Mouse (Mus musculus) large intestine, adult 2 months (tissue): ENCODE measurements around the gene Tspan33. TPM values are rescaled to one million over a fixed set of nuclear protein-coding genes. Genes with fewer than 3 reads are reported as not detected.
A peak's percentile ranks its signal among the peaks of the same experiment; 100 is the strongest.
"Not testable (repeated sequence)": the region's sequence is repeated elsewhere in the genome, so short reads cannot be mapped to it uniquely, and the experiment has no call there.

ENCODE experiments used
- DNase-seq: peaks from one replicate; pipeline ENCODE4 v3.0.0-alpha.2; 2012; ENCODE audit warnings: low read depth, low spot score
- WGBS: fragments of 180-500 bp; shearing (Covaris S2); methylation state at CpG from one replicate; pipeline ENCODE4 v1.1.7; 2018; 5-methylcytosine and 5-hydroxymethylcytosine counted together
- polyA plus RNA-seq: library from polyadenylated mRNA; depleted of rRNA; stranded (reverse); fragments of >200 nt; gene quantifications from 2 replicates; pipeline ENCODE4 v1.2.3, GENCODE M21; 2012; rRNA removed

Gene Tspan33
- 2.5 and 2.8 TPM in 2 replicates for polyA plus RNA-seq

- DNase-seq = peak; percentile 79
- under 1% methylated on average over 41 of the region's 41 CpGs for WGBS
Measured at GRCm38 (mm10) chr6:29693953-29694352, at the start of gene Tspan33. Gene Tspan33, plus strand, starts transcription at chr6:29694222.

GRCm38 (mm10) chr6:29649494-29650169, 44.4 kb upstream of the Tspan33 start:
- 28% methylated on average over 14 of the region's 14 CpGs for WGBS
- DNase-seq = peak; percentile 84

GRCm38 (mm10) chr6:29650170-29650549, 43.9 kb upstream of the Tspan33 start:
- no peak for DNase-seq
- WGBS = 62% methylated on average over 10 of the region's 10 CpGs

- DNase-seq = no peak
Measured at GRCm38 (mm10) chr6:29653271-29653670, 40.8 kb upstream of the Tspan33 start.

- DNase-seq = peak; percentile 80
- 41% methylated on average over 3 of the region's 3 CpGs for WGBS
Measured at GRCm38 (mm10) chr6:29658626-29659475, 35.2 kb upstream of the Tspan33 start.

GRCm38 (mm10) chr6:29659964-29660363, 34.1 kb upstream of the Tspan33 start:
- no peak for DNase-seq
- WGBS = 58% methylated on average over 2 of the region's 2 CpGs

DNA sequence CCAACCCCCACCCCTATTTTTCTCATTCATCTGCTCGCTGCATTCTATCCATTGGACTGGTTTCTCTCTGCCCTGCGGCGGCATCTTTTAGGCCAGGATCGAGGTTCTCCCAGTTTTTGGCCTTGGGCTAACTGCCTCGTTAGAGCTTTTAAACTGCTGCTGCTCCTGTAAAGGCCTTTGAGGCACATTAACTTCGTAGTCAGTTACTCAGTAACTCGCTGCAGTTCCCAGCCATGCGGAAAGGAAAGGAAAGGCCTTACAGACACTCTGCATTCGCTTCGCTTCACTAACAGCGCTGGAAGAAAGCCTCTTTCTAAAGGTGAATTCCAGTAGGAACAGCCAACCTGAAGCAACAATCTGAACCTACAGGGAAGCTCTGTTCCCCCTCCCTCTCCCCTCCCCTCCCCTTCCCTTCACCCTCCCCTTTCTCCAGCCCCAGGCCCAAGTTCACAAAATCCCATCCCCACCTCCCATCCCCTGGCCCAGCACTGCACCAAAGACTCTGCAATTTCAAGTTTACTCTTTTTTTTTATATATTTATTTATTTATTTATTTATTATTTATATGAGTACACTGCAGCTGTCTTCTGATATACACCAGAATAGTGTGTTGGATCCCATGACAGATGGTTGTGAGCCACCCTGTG, 33.2 kb upstream of the Tspan33 start:
- DNase-seq = peak; percentile 63
- 27% methylated on average over 11 of the region's 11 CpGs for WGBS

- WGBS = 66% methylated on average over 6 of the region's 6 CpGs
- no peak for DNase-seq
Measured at GRCm38 (mm10) chr6:29667266-29667665, 26.8 kb upstream of the Tspan33 start.

DNA sequence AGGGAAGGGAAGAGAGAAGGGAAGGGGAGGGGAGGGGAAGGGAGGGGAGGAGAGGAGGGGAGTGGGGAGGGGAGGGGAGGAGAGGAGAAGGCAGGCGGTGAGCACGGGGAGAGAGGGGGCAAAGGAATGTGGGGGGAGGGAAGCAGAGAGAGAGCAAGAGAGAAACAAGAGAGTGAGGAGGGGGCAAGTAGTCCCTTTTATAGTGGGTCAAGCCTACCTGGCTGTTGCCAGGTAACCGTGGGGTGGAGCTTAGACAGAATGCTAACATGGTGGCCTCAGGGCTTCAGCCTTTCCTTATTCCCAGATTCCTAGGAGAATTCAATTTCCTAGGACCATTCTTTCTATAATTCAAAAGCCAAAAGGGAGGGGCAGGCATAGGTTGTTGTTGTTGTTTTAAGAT, 22.3 kb upstream of the Tspan33 start:
- 60% methylated on average over 3 of the region's 3 CpGs for WGBS

DNA sequence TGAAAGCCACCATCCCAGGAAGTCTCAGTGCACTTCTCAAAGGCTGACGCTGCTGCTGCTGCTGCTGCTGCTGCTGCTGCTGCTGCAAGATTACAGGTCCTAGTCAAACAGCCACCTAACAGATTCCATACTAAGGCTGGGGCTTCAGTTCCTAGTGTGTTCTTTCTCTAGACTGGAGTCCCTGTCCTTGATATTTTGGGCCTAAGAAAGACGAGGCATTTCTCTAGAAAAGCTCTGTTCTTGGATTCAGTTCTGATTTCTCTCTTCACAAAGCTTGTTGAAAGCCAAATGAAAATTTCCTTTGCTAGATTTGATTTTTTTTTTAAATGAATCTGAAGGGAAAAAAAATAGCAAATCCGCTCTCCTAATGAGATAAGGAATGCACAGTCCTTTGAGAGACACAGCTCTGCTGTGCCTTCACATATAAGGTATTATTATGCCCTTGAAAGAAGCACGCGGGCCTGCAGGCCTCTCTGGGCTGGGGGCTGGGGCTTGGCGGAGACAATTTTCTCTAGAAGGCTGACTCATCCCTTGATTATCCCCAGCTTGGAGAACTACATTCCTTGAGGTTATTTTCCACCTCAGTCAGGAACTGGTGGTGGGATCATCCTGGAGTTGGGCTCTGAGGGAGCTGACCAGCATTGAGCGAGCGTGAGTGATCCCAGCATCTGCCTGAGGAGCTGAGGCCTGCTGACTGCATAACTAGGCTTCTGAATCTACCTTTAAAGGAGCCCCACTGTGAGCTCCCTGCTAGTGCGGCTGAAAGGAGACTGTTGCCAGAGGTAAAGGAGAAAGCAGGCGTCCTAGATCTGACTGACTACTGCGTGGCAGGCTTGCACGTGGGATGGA, 21.2 kb upstream of the Tspan33 start:
- 70% methylated on average over 12 of the region's 12 CpGs for WGBS
- no peak for DNase-seq

More for the DNA sequence above, 22.3 kb upstream of the Tspan33 start:
- no peak for DNase-seq

DNA sequence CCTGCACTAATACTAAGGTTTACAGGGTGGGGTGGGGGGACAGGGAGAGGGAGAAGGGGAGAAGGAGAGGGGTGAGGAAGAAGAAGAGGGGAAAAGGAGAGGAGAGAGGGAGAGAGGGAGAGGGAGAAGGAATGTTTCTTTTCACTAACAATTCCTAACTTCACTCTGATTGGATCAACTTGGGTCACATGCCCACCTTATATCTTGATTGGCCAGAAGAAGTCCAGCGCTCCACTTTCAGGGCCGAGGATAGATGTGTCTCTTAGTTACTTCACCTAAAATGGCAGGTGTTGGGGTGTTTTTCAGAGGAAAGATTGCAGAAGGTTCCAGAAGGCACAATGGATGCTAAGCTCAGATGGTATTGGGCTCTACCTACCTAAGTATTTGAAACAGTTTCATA, 20.3 kb upstream of the Tspan33 start:
- WGBS = 56% methylated on average over 2 of the region's 2 CpGs
- no peak for DNase-seq

- 74% methylated on average over 10 of the region's 10 CpGs for WGBS
- DNase-seq = not testable (repeated sequence)
Measured at GRCm38 (mm10) chr6:29679947-29680550, 14.0 kb upstream of the Tspan33 start.

DNA sequence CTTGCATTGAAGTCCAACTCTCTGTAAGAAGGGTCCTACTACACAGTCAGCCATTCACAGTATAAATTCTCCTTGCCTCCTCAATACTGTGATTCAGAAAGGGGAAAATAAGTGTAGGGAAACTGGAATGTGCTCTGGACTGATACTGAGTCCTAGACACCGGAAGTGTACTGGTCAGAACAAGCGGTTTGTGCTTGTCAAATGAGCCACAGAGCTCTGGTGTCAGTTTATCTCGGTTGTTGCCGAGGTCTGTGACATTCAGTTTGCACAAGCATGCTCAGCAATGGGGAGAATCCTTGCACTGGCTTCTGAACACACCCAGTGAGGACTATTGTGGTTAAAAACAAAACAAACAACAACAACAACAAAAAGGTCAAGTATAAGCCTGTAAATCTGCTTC, 12.2 kb upstream of the Tspan33 start:
- 76% methylated on average over 4 of the region's 4 CpGs for WGBS

DNA sequence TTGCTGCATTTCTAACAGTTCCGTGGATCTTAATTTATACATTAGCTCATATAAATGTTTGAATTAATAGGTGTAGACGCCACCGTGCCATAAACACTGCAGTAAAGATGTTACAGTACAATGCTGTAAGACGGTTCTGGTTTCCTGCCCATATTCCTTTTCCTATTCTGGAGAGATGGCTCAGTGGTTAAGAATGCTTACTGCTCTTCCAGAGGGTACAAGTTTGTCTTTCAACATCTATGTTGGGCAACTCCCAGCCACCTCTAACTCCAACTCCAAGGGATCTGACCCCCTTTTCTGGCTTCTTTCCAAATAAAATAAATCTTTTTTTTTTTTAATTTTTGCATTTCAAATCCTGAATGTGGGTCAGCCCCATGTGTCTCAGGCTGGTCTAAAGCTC, 9.3 kb upstream of the Tspan33 start:
- 62% methylated on average over 4 of the region's 4 CpGs for WGBS
- no peak for DNase-seq

More for the DNA sequence above, 12.2 kb upstream of the Tspan33 start:
- DNase-seq = no peak

- 79% methylated on average over 4 of the region's 4 CpGs for WGBS
- DNase-seq = no peak
Measured at GRCm38 (mm10) chr6:29685952-29686351, 8.1 kb upstream of the Tspan33 start.

DNA sequence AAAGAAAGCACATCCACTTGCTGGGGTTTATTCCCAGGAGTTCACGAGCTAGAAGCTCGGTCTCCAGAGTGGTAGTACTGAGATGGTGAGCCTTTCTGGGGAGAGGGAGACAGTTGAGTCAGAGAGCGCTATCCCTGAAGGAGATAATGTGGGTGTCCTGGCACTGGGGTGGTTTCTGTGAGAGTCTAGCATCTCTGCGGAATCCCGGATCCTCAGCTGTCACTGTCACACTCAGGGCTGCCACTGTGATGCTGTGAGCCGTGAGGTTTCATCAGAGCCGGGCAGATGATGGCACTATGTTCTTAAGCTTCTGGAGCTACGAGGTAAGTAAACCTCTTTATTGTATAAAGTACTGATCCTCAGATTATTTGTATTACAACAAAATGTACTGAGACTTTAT, 4.6 kb upstream of the Tspan33 start:
- no peak for DNase-seq
- 76% methylated on average over 8 of the region's 8 CpGs for WGBS

DNA sequence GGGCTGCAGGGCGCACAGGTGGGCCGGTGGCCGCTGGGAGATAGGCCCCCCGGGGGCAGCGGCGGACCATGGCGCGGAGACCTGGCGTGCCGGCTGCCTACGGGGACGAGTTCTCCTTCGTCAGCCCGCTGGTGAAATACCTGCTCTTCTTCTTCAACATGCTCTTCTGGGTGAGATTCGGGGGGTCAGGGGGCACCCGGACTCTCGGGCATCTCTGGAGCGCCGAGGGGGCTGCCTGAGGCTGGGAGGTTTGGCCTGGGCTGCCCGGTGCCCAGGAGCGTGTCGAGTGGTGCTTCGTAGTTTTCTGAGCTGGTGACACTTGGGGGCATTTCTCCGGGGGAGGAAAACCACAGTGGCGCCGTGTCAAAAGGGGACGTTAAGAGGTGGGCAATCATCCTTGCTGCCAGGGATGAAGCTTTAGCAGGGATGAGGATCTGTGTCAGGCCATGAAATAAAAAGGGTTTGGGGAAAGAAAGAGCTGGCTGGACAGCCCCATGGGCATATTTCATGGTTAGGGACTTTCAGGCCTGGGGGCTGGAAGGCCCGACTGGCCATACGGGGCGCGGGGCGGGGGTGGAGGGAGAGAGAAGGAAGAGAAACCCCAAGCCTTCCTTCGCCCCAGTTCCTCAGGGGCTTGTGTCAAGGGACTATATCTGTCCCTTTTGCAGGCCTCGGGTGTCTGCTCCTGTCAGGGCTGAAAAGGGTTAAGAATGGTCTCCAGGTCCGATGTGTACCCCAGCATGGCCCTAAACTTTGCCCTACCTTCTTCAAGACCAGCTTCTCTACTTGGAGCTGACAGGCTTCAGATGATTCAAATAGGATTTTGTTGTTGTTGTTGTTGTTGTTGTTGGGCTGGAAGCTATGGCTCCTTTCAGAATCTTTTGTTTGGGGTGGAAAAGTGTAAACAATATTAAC, 610 bp downstream of the Tspan33 start:
- 13% methylated on average over 30 of the region's 35 CpGs for WGBS
- no peak for DNase-seq

GRCm38 (mm10) chr6:29695290-29695674, 1.3 kb downstream of the Tspan33 start:
- 52% methylated on average over 3 of the region's 3 CpGs for WGBS
- DNase-seq = no peak
